Mouse (Mus musculus) gonadal fat pad, adult 2 months (tissue): ENCODE measurements around the gene Fam129c. TPM values are rescaled to one million over a fixed set of nuclear protein-coding genes. Genes with fewer than 3 reads are reported as not detected.

Experiments
- DNase-seq: peaks from one replicate; pipeline ENCODE4 v3.0.0-alpha.2; 2012; ENCODE audit warnings: low read depth
- polyA plus RNA-seq: library from polyadenylated mRNA; depleted of rRNA; stranded (reverse); fragments of >200 nt; gene quantifications from 2 replicates; pipeline ENCODE4 v1.2.3, GENCODE M21; 2012

Gene Fam129c
- polyA plus RNA-seq, 1 experiment, result 2.2 TPM

- DNase-seq, result no peak
These were observed 23.0 kb upstream of the Fam129c start for GRCm38 (mm10) chr8:71574426-71574825.

GRCm38 (mm10) chr8:71575020-71575419, 22.4 kb upstream of the Fam129c start:
- no peak for DNase-seq

GRCm38 (mm10) chr8:71577856-71578387, 19.5 kb upstream of the Fam129c start:
- no peak for DNase-seq

- DNase-seq, result no peak
These were observed 18.4 kb upstream of the Fam129c start for GRCm38 (mm10) chr8:71579009-71579408.

GRCm38 (mm10) chr8:71579476-71579875, 18.0 kb upstream of the Fam129c start:
- DNase-seq, result no peak

- DNase-seq, result no peak
These were observed 17.2 kb upstream of the Fam129c start for GRCm38 (mm10) chr8:71580201-71580600.

- no peak for DNase-seq
These were observed 10.6 kb upstream of the Fam129c start for GRCm38 (mm10) chr8:71586891-71587290.

GRCm38 (mm10) chr8:71588762-71589161, 8.7 kb upstream of the Fam129c start:
- DNase-seq, result no peak

- DNase-seq, result no peak
These were observed 6.4 kb upstream of the Fam129c start for GRCm38 (mm10) chr8:71591017-71591416.

GRCm38 (mm10) chr8:71591471-71592373, 5.7 kb upstream of the Fam129c start, which contains the start of gene Pgls:
Gene Pgls (plus strand): TSS chr8:71592176.
- DNase-seq, result no peak

- no peak for DNase-seq
These were observed 4.9 kb upstream of the Fam129c start for GRCm38 (mm10) chr8:71592374-71593170.

- no peak for DNase-seq
These were observed 3.7 kb upstream of the Fam129c start for GRCm38 (mm10) chr8:71593556-71594323.

GRCm38 (mm10) chr8:71594324-71594722, 3.1 kb upstream of the Fam129c start:
- no peak for DNase-seq

- no peak for DNase-seq
These were observed 1.6 kb upstream of the Fam129c start for GRCm38 (mm10) chr8:71595862-71596261.

- DNase-seq, result no peak
These were observed 1.1 kb upstream of the Fam129c start for GRCm38 (mm10) chr8:71596384-71596783.

- no peak for DNase-seq
These were observed 650 bp upstream of the Fam129c start for GRCm38 (mm10) chr8:71596798-71597197.

- no peak for DNase-seq
These were observed 927 bp downstream of the Fam129c start for GRCm38 (mm10) chr8:71598375-71598774.

- DNase-seq, result no peak
These were observed 1.4 kb downstream of the Fam129c start for GRCm38 (mm10) chr8:71598841-71599240.

- DNase-seq, result no peak
These were observed 4.7 kb downstream of the Fam129c start for GRCm38 (mm10) chr8:71601939-71602665.

GRCm38 (mm10) chr8:71602666-71603334, 5.4 kb downstream of the Fam129c start:
- DNase-seq, result no peak
